ENCODE assay signal across 8 mouse cellular contexts in genomic region chr7:30198481-30198971, GRCm38 (mm10). TPM values are rescaled to one million over a fixed set of nuclear protein-coding genes. Genes with fewer than 3 reads are reported as not detected.
A peak's percentile ranks its signal among the peaks of the same experiment; 100 is the strongest.
DNase-seq lines count a peak whose midpoint lies in the region; ATAC-seq and TF ChIP-seq lines count a peak whose summit lies in the region.

Gene Capns1 (minus strand): TSS chr7:30198811.

- peak; percentile 55 for ATAC-seq in activated CD4-positive, CD25-positive, alpha-beta regulatory T cell, adult 4 months
- peak; percentile 41; the same call in 1 of the 2 replicates for ATAC-seq in limb, embryonic 15.5 days (ENCODE audit: insufficient number of reproducible peaks, low FRiP score, low TSS enrichment, low read depth)
- ATAC-seq in midbrain, embryonic 16.5 days = no peak
- ATAC-seq in stomach, postnatal 0 days (ENCODE audit: low FRiP score, low TSS enrichment) = peak; percentile 40; the same call in 1 of the 2 replicates

- no peak within 1 kb of the TSS for H3K9ac ChIP-seq in limb, embryonic 15.5 days
- H3K9ac ChIP-seq in midbrain, embryonic 16.5 days (ENCODE audit: low read depth, low read length) = 0 out of 2 replicates have a peak within 1 kb of the TSS, but pooled peaks have one; percentile 0
- H3K9ac ChIP-seq in stomach, postnatal 0 days (ENCODE audit: low read length) = no peak within 1 kb of the TSS

- H3K79me2 ChIP-seq in C2C12 (ENCODE audit: control insufficient read depth, insufficient read depth) = peaks cover 14% of the 10 kb centered on the region

- H3K4me2 ChIP-seq in limb, embryonic 15.5 days = peak within 1 kb of the TSS; percentile 8; the same call in 1 of the 2 replicates
- peak within 1 kb of the TSS; percentile 26 for H3K4me2 ChIP-seq in midbrain, embryonic 16.5 days (ENCODE audit: low read length)
- peak within 1 kb of the TSS; percentile 42 for H3K4me2 ChIP-seq in stomach, postnatal 0 days (replicated peaks; ENCODE audit: low read depth)

- peak; percentile 93 for DNase-seq in embryo, embryonic 10.5 days (ENCODE audit: low spot score)
- no peak for DNase-seq in gonadal fat pad, adult 2 months (ENCODE audit: low read depth)
- peak; percentile 47 for DNase-seq in kidney, adult 11 months
- peak; percentile 74 for DNase-seq in stomach, postnatal 0 days (ENCODE audit: low spot score)

- peaks cover 5% of the 10 kb centered on the region for H3K79me3 ChIP-seq in C2C12 (ENCODE audit: low read depth)

- no peaks in the 10 kb centered on the region for H3K9me3 ChIP-seq in limb, embryonic 15.5 days
- H3K9me3 ChIP-seq in midbrain, embryonic 16.5 days (replicated peaks; ENCODE audit: control insufficient read depth, low read length, poor library complexity, severe bottlenecking) = no peaks in the 10 kb centered on the region
- H3K9me3 ChIP-seq in stomach, postnatal 0 days (ENCODE audit: control insufficient read depth, low read length) = no peaks in the 10 kb centered on the region

- no peak for TF ChIP-seq EP300 in stomach, postnatal 0 days (optimal IDR thresholded peaks at IDR 0.05)

- H3ac ChIP-seq in C2C12 (ENCODE audit: control insufficient read depth, insufficient read length, low read depth) = no peak within 1 kb of the TSS

- TF ChIP-seq CTCF in C2C12 (IDR thresholded peaks at IDR 0.05; ENCODE audit: control insufficient read depth, insufficient read depth, insufficient read length) = peak; percentile 70
- TF ChIP-seq CTCF in stomach, postnatal 0 days (IDR thresholded peaks at IDR 0.05; ENCODE audit: low read depth) = peak; percentile 95

- peaks cover 18% of the 10 kb centered on the region for H3K4me1 ChIP-seq in limb, embryonic 15.5 days
- H3K4me1 ChIP-seq in midbrain, embryonic 16.5 days (ENCODE audit: control insufficient read depth, insufficient read depth, low read length) = peaks cover 6% of the 10 kb centered on the region; the same call in 1 of the 2 replicates
- H3K4me1 ChIP-seq in stomach, postnatal 0 days (replicated peaks; ENCODE audit: control insufficient read depth, insufficient read depth) = no peaks in the 10 kb centered on the region

- H3K27ac ChIP-seq in limb, embryonic 15.5 days = peak within 1 kb of the TSS; percentile 27; the same call in 1 of the 2 replicates
- H3K27ac ChIP-seq in midbrain, embryonic 16.5 days (ENCODE audit: low read length) = no peak within 1 kb of the TSS
- H3K27ac ChIP-seq in stomach, postnatal 0 days (replicated peaks) = peak within 1 kb of the TSS; percentile 41; the same call in 1 of the 2 replicates

- no peaks in the 10 kb centered on the region for H3K27me3 ChIP-seq in C2C12 (ENCODE audit: control insufficient read depth, insufficient read depth, insufficient read length)
- H3K27me3 ChIP-seq in limb, embryonic 15.5 days = no peaks in the 10 kb centered on the region
- H3K27me3 ChIP-seq in midbrain, embryonic 16.5 days (ENCODE audit: control insufficient read depth, insufficient read depth, low read depth, low read length) = no peaks in the 10 kb centered on the region
- no peaks in the 10 kb centered on the region for H3K27me3 ChIP-seq in stomach, postnatal 0 days (ENCODE audit: control insufficient read depth, insufficient read depth, low read length)

- H3K36me3 ChIP-seq in C2C12 (ENCODE audit: control insufficient read depth, insufficient read depth) = no peaks in the 10 kb centered on the region
- no peaks in the 10 kb centered on the region for H3K36me3 ChIP-seq in limb, embryonic 15.5 days
- H3K36me3 ChIP-seq in midbrain, embryonic 16.5 days (ENCODE audit: control insufficient read depth, insufficient read depth, low read length) = no peaks in the 10 kb centered on the region
- H3K36me3 ChIP-seq in stomach, postnatal 0 days (ENCODE audit: control insufficient read depth, insufficient read depth, low read length) = no peaks in the 10 kb centered on the region

- no peak within 1 kb of the TSS for H3K4me3 ChIP-seq in C2C12 (ENCODE audit: insufficient read depth, poor library complexity, severe bottlenecking)
- H3K4me3 ChIP-seq in limb, embryonic 15.5 days = peak within 1 kb of the TSS; percentile 7; the same call in 1 of the 2 replicates
- peak within 1 kb of the TSS; percentile 5; the same call in 1 of the 2 replicates for H3K4me3 ChIP-seq in midbrain, embryonic 16.5 days (ENCODE audit: low read depth, low read length)
- H3K4me3 ChIP-seq in stomach, postnatal 0 days (ENCODE audit: low read depth, low read length) = no peak within 1 kb of the TSS

- 8% methylated on average over 8 of the region's 8 CpGs for WGBS in limb, embryonic 15.5 days
- WGBS in midbrain, embryonic 16.5 days = 5% methylated on average over 8 of the region's 8 CpGs
- WGBS in stomach, postnatal 0 days = 7% methylated on average over 8 of the region's 8 CpGs

TF ChIP-seq in C2C12, 6 proteins besides CTCF, POLR2A, EP300 and RAD21:
- no peak for TF ChIP-seq USF1 (IDR thresholded peaks at IDR 0.05; ENCODE audit: low read depth)
- peak; percentile 88 for TF ChIP-seq MYOD1 (IDR thresholded peaks at IDR 0.05; ENCODE audit: control insufficient read depth, insufficient read length, low read depth)

RNA-seq across cellular contexts. Expression of gene Capns1, which starts in this region (rescaled TPM):
- polyA plus RNA-seq in C2C12 (2012; fragmentation: generic; extraction: Trizol) = 588 TPM
- polyA plus RNA-seq in activated CD4-positive, CD25-positive, alpha-beta regulatory T cell, adult 4 months (2017; shearing (Covaris generic)) = 10 to 100 TPM; 72.6 to 76.3 TPM
- 854 and 1,031 TPM in 2 replicates for polyA plus RNA-seq in gonadal fat pad, adult 2 months (2012; rRNA removed)
- 102 and 117 TPM in 2 replicates for polyA plus RNA-seq in limb, embryonic 15.5 days (2015; fragmentation: Nextera tagmentation; extraction: Ambion mirVana)
- 64.8 and 65.3 TPM in 2 replicates for polyA plus RNA-seq in midbrain, embryonic 16.5 days (2015; fragmentation: Nextera tagmentation; extraction: Ambion mirVana)
- 94.5 and 96.8 TPM in 2 replicates for polyA plus RNA-seq in stomach, postnatal 0 days (2015; fragmentation: Nextera tagmentation; extraction: Ambion mirVana)

Comparison
In these comparisons a context has a peak if more than half of its experiments do, and no peak if none do; other contexts are left out.
1. H3K4me3 ChIP-seq: peak in limb, embryonic 15.5 days (single experiment) and midbrain, embryonic 16.5 days (single experiment); none in C2C12 (single experiment) and stomach, postnatal 0 days (single experiment).
2. Peak in every context shown above with its lines, with median percentiles within 50 percentile points of each other: H3K4me2 ChIP-seq.